ENCODE assay signal across 12 mouse cellular contexts in the genomic region with DNA sequence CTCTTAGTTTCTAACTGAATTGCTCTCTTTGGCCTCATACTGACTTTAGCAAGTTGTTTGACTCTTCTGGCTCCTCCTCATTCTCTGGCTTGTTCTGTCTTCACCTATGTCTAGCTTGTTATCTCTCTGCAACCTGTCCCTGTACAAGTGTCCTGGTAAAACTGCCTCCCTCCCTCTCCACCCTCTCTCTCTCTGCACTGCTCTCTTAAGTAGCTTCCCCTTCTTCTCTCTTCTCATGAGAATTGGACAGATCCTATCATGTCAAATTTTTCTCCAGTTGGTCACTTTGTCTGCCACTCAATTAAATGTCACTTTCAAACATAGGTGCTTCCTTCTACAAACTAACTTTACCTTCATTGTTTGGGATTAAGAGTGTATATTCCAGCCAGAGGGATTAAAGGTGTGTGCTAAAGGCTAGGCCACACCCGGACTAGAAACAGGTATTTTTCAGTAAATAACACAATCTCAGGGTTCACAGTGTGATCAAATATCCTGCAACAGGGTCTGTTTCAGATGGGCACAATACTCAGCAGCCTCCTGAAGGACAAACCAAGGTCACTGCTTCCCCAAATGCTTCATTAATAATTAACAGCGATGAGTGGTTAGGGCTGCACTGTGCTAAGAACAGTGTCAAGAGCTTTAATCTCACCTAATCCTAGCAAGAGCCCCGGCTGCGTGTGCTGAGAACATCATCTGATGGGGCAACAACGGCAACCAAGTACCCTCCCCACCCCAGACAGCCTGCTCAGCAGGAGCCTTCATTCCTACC. TPM values are rescaled to one million over a fixed set of nuclear protein-coding genes. Genes with fewer than 3 reads are reported as not detected.
DNase-seq lines count a peak whose midpoint lies in the region; ATAC-seq and TF ChIP-seq lines count a peak whose summit lies in the region.
"Had no signal": no experiment of that assay in that cellular context is flagged by ENCODE, and none has a peak within 500 bp of the region (broad histone marks: within the 10 kb centered on the region; RNA-seq: fewer than 3 reads in every experiment).

No protein-coding gene starts in this region.

- H3K4me3 ChIP-seq in heart, embryonic 15.5 days, result no peak overlapping the region
- H3K4me3 ChIP-seq in brown adipose tissue, adult 24 weeks (ENCODE audit: insufficient read depth, low read depth, low read length), result no peak overlapping the region
- peak overlapping the region; percentile 60 to 96 for H3K4me3 ChIP-seq in liver, embryonic 14.5 days (ENCODE audit: insufficient read depth in 1 of 2, low read depth in 2 of 2, low read length in 2 of 2)

- H3K9me3 ChIP-seq in heart, embryonic 15.5 days (replicated peaks), result no peaks in the 10 kb centered on the region
- no peaks in the 10 kb centered on the region for H3K9me3 ChIP-seq in liver, embryonic 14.5 days (ENCODE audit: control insufficient read depth, low read length)

- no peak for ATAC-seq in heart, embryonic 15.5 days (replicated peaks; ENCODE audit: insufficient number of reproducible peaks, insufficient read depth, low FRiP score, low read depth)
- ATAC-seq in liver, embryonic 14.5 days (ENCODE audit: insufficient read depth), result no peak

- peaks cover 46% of the 10 kb centered on the region for H3K4me1 ChIP-seq in heart, embryonic 15.5 days (replicated peaks)
- H3K4me1 ChIP-seq in brown adipose tissue, adult 24 weeks (ENCODE audit: control insufficient read depth, insufficient read depth, insufficient read length, low read length), result peaks cover 24% of the 10 kb centered on the region
- H3K4me1 ChIP-seq in liver, embryonic 14.5 days (replicated peaks; ENCODE audit: control insufficient read depth in 2 of 2, insufficient read depth in 2 of 2, low read length in 1 of 2), result peaks cover 40 to 63% of the 10 kb centered on the region in 2 experiments

- DNase-seq in heart, postnatal 36 days, result no peak
- peak; percentile 9 for DNase-seq in A20 (ENCODE audit: low read depth, low spot score)
- DNase-seq in liver, embryonic 14.5 days (ENCODE audit: low read depth in 3 of 3, low spot score in 3 of 3), result peak in 1 of 3 experiments; percentile 37
- DNase-seq in frontal cortex, postnatal 25 days (ENCODE audit: low spot score in 2 of 2), result no peak
- DNase-seq in right cerebral cortex, adult 18-20 months, result no peak
- no peak for DNase-seq in cerebellum, postnatal 14 days
- DNase-seq: cerebellum, adult 2 months; right cerebral cortex, postnatal 14 days had no signal

- no peak overlapping the region for H3K4me2 ChIP-seq in heart, embryonic 15.5 days
- peak overlapping the region; percentile 96 for H3K4me2 ChIP-seq in liver, embryonic 14.5 days (ENCODE audit: low read depth)

- TF ChIP-seq CTCF in liver, embryonic 14.5 days (IDR thresholded peaks at IDR 0.05; ENCODE audit: low read depth), result no peak

- TF ChIP-seq EP300 in liver, embryonic 14.5 days (IDR thresholded peaks at IDR 0.05; ENCODE audit: low read depth), result no peak

- intact Hi-C loops in heart, postnatal 36 days (cut with DNase I), result no loop called here

- H3K27ac ChIP-seq in heart, embryonic 15.5 days, result peak overlapping the region; percentile 57
- H3K27ac ChIP-seq in brown adipose tissue, adult 24 weeks (replicated peaks; ENCODE audit: low read depth, low read length), result peak overlapping the region; percentile 86
- H3K27ac ChIP-seq in liver, embryonic 14.5 days, result peak overlapping the region; percentile 83

- 58% methylated on average over 5 of the region's 5 CpGs for WGBS in heart, embryonic 15.5 days
- 38% methylated on average over 5 of the region's 5 CpGs for WGBS in liver, embryonic 14.5 days (ENCODE audit: insufficient replicate concordance)

- H3K9ac ChIP-seq in heart, embryonic 15.5 days, result no peak overlapping the region
- H3K9ac ChIP-seq in liver, embryonic 14.5 days (replicated peaks), result peak overlapping the region; percentile 61

- H3K27me3 ChIP-seq in heart, embryonic 15.5 days, result peaks cover 9% of the 10 kb centered on the region
- H3K27me3 ChIP-seq in liver, embryonic 14.5 days (ENCODE audit: control insufficient read depth, insufficient read depth, low read length), result no peaks in the 10 kb centered on the region

- H3K36me3 ChIP-seq in heart, embryonic 15.5 days, result no peaks in the 10 kb centered on the region
- peaks cover 7% of the 10 kb centered on the region for H3K36me3 ChIP-seq in liver, embryonic 14.5 days (replicated peaks; ENCODE audit: control insufficient read depth, insufficient read depth, low read depth)

RNA-seq across cellular contexts. Expression of a gene that starts 4.0 kb away (rescaled TPM):
- polyA plus RNA-seq in heart, embryonic 15.5 days (2015; fragmentation: Nextera tagmentation; extraction: Ambion mirVana), result 8.8 and 12.1 TPM in 2 replicates
- total RNA-seq in heart, postnatal 36 days (2021), result 100 to 1,000 TPM; 257 to 310 TPM
- 95.0 and 102 TPM in 2 replicates for polyA plus RNA-seq in brown adipose tissue, adult 24 weeks (2012; ENCODE audit: insufficient read depth, insufficient read length, missing spikeins)
- polyA plus RNA-seq in liver, embryonic 14.5 days (2012; rRNA removed), result 30.4 and 34.1 TPM in 2 replicates
- polyA plus RNA-seq in liver, embryonic 14.5 days (2014; fragmentation: Nextera tagmentation; extraction: Ambion mirVana), result 30.3 and 38.7 TPM in 2 replicates

RNA-seq across cellular contexts. Expression of a gene that starts 24.8 kb away (rescaled TPM):
- polyA plus RNA-seq in heart, embryonic 15.5 days (2015; fragmentation: Nextera tagmentation; extraction: Ambion mirVana), result not detected in 2 replicates
- not detected for total RNA-seq in heart, postnatal 36 days (2021)
- polyA plus RNA-seq in brown adipose tissue, adult 24 weeks (2012; ENCODE audit: insufficient read depth, insufficient read length, missing spikeins), result not detected in 2 replicates
- not detected in 2 replicates for polyA plus RNA-seq in liver, embryonic 14.5 days (2012; rRNA removed)
- not detected in 2 replicates for polyA plus RNA-seq in liver, embryonic 14.5 days (2014; fragmentation: Nextera tagmentation; extraction: Ambion mirVana)
- polyA plus RNA-seq: cerebellum, adult 2 months; heart, embryonic 14.5 days; lung, embryonic 16.5 days had no signal

RNA-seq across cellular contexts. Expression of a gene that starts 56.0 kb away (rescaled TPM):
- 23.4 and 30.7 TPM in 2 replicates for polyA plus RNA-seq in heart, embryonic 15.5 days (2015; fragmentation: Nextera tagmentation; extraction: Ambion mirVana)
- 10 to 100 TPM; 48.8 to 54.6 TPM for total RNA-seq in heart, postnatal 36 days (2021)
- polyA plus RNA-seq in brown adipose tissue, adult 24 weeks (2012; ENCODE audit: insufficient read depth, insufficient read length, missing spikeins), result 125 and 136 TPM in 2 replicates
- 14.3 and 18.5 TPM in 2 replicates for polyA plus RNA-seq in liver, embryonic 14.5 days (2012; rRNA removed)
- polyA plus RNA-seq in liver, embryonic 14.5 days (2014; fragmentation: Nextera tagmentation; extraction: Ambion mirVana), result 26.3 and 26.5 TPM in 2 replicates

Comparison
In these comparisons a context has a peak if more than half of its experiments do, and no peak if none do; other contexts are left out.
1. H3K4me3 ChIP-seq: peak in liver, embryonic 14.5 days (2 of 2); none in heart, embryonic 15.5 days (single experiment) and brown adipose tissue, adult 24 weeks (single experiment).
2. Peak in every context shown above with its lines, with median percentiles within 50 percentile points of each other: H3K27ac ChIP-seq.